Mouse (Mus musculus) kidney, embryonic 16.5 days (tissue): ENCODE measurements around the gene B4galnt4. TPM values are rescaled to one million over a fixed set of nuclear protein-coding genes. Genes with fewer than 3 reads are reported as not detected.

Experiments used
- ATAC-seq: fragments of 200-750 bp; cut with Nextera tagmentation; 2 replicates; pipeline ENCODE4 v1.8.0; 2017; ENCODE audit warnings: moderate TSS enrichment; ENCODE audit not compliant: low FRiP score, low TSS enrichment
- H3K27ac ChIP-seq: fragments of 300-500 bp; sonication (generic); 2 replicates; pipeline ENCODE4 v1.5.1; 2014; ENCODE audit warnings: low read length
- H3K27me3 ChIP-seq: fragments of 300-500 bp; sonication (generic); 2 replicates; pipeline ENCODE4 v1.6.1; 2014; ENCODE audit warnings: low read length, control low read depth, mixed read lengths; ENCODE audit not compliant: insufficient read depth
- H3K36me3 ChIP-seq: fragments of 300-500 bp; sonication (generic); 2 replicates; pipeline ENCODE4 v1.6.1; 2014; ENCODE audit warnings: low read length, control low read depth, mixed read lengths; ENCODE audit not compliant: insufficient read depth
- H3K4me1 ChIP-seq: fragments of 300-500 bp; sonication (generic); 2 replicates; pipeline ENCODE4 v1.6.1; 2014; ENCODE audit warnings: low read length, control low read depth, mixed read lengths; ENCODE audit not compliant: insufficient read depth
- H3K4me2 ChIP-seq: fragments of 300-500 bp; sonication (generic); replicated peaks from 2 replicates; pipeline ENCODE4 v1.6.1; 2014; ENCODE audit warnings: low read depth, low read length
- H3K4me3 ChIP-seq: fragments of 300-500 bp; sonication (generic); 2 replicates; pipeline ENCODE4 v1.5.1; 2014; ENCODE audit warnings: mild to moderate bottlenecking, low read length
- H3K9ac ChIP-seq: fragments of 300-500 bp; sonication (generic); replicated peaks from 2 replicates; pipeline ENCODE4 v1.6.1; 2014; ENCODE audit warnings: low read length
- H3K9me3 ChIP-seq: fragments of 300-500 bp; sonication (generic); 2 replicates; pipeline ENCODE4 v1.6.1; 2016; ENCODE audit warnings: low read length, control low read depth
- WGBS: fragments of 180-500 bp; shearing (Covaris S2); extraction: QIAGEN DNeasy Blood & Tissue Kit; methylation state at CpG from one replicate; pipeline ENCODE4 v1.1.7; 2014; 5-methylcytosine and 5-hydroxymethylcytosine counted together
- polyA plus RNA-seq: library from polyadenylated mRNA; unstranded; fragments of >200 nt; fragmentation: Nextera tagmentation; extraction: Ambion mirVana; gene quantifications from 2 replicates; pipeline ENCODE4 v1.2.1, GENCODE M21; 2015

Gene B4galnt4
- polyA plus RNA-seq, 1 experiment from 2014 or later, result 13.9 TPM

- 39% methylated on average over 4 of the region's 4 CpGs for WGBS
- Histone ChIP-seq H3K27me3 (no peaks in the 10 kb centered on the region), H3K36me3 (no peaks in the 10 kb centered on the region), H3K9me3 (no peaks in the 10 kb centered on the region), H3K4me1 (peaks cover 14% of the 10 kb centered on the region; the same call in 1 of the 2 replicates), H3K9ac (no peak overlapping the region), H3K4me2 (no peak overlapping the region), H3K27ac (no peak overlapping the region), H3K4me3 (no peak overlapping the region)
- ATAC-seq, result no peak
Measured at GRCm38 (mm10) chr7:141042539-141042938, 18.4 kb upstream of the B4galnt4 start.

- H3K9ac ChIP-seq, result 0 out of 2 replicates have a peak overlapping the region, but pooled peaks have one; percentile 5
- ATAC-seq, result peak; percentile 33; the same call in 1 of the 2 replicates
- H3K4me3 ChIP-seq, result no peak overlapping the region
Measured at GRCm38 (mm10) chr7:141046931-141047580, 13.8 kb upstream of the B4galnt4 start.

GRCm38 (mm10) chr7:141047581-141048225 is 13.2 kb upstream of the B4galnt4 start:
- H3K27ac ChIP-seq, result peak overlapping the region; percentile 95
- no peaks in the 10 kb centered on the region for H3K27me3 ChIP-seq
- peak overlapping the region; percentile 65 for H3K9ac ChIP-seq
- H3K9me3 ChIP-seq, result no peaks in the 10 kb centered on the region
- H3K4me3 ChIP-seq, result peak overlapping the region; percentile 43
- no peaks in the 10 kb centered on the region for H3K36me3 ChIP-seq
- ATAC-seq, result peak; percentile 93
- WGBS, result 5% methylated on average over 14 of the region's 19 CpGs
- H3K4me1 ChIP-seq, result peaks cover 19% of the 10 kb centered on the region; the same call in 1 of the 2 replicates
- peak overlapping the region; percentile 86 for H3K4me2 ChIP-seq

More at GRCm38 (mm10) chr7:141046931-141047580, 13.8 kb upstream of the B4galnt4 start:
- no peaks in the 10 kb centered on the region for H3K36me3 ChIP-seq
- peak overlapping the region; percentile 86 for H3K4me2 ChIP-seq
- H3K27ac ChIP-seq, result peak overlapping the region; percentile 89
- WGBS, result 55% methylated on average over 6 of the region's 6 CpGs
- no peaks in the 10 kb centered on the region for H3K9me3 ChIP-seq
- no peaks in the 10 kb centered on the region for H3K27me3 ChIP-seq
- H3K4me1 ChIP-seq, result peaks cover 19% of the 10 kb centered on the region; the same call in 1 of the 2 replicates

- Histone ChIP-seq H3K27ac (peak overlapping the region; percentile 95), H3K9me3 (no peaks in the 10 kb centered on the region), H3K4me2 (peak overlapping the region; percentile 86), H3K27me3 (no peaks in the 10 kb centered on the region), H3K4me1 (peaks cover 19% of the 10 kb centered on the region; the same call in 1 of the 2 replicates), H3K9ac (peak overlapping the region; percentile 65), H3K36me3 (no peaks in the 10 kb centered on the region), H3K4me3 (peak overlapping the region; percentile 43)
- 8% methylated on average over 21 of the region's 21 CpGs for WGBS
- peak; percentile 90 for ATAC-seq
Measured at GRCm38 (mm10) chr7:141048226-141049218, 12.4 kb upstream of the B4galnt4 start.

- no peaks in the 10 kb centered on the region for H3K27me3 ChIP-seq
- no peak overlapping the region for H3K4me2 ChIP-seq
- no peak overlapping the region for H3K4me3 ChIP-seq
- no peak overlapping the region for H3K27ac ChIP-seq
- H3K9ac ChIP-seq, result no peak overlapping the region
- 66% methylated on average over 2 of the region's 2 CpGs for WGBS
- H3K9me3 ChIP-seq, result no peaks in the 10 kb centered on the region
- ATAC-seq, result no peak
- H3K36me3 ChIP-seq, result no peaks in the 10 kb centered on the region
- peaks cover 19% of the 10 kb centered on the region; the same call in 1 of the 2 replicates for H3K4me1 ChIP-seq
Measured at GRCm38 (mm10) chr7:141049326-141049725, 11.6 kb upstream of the B4galnt4 start.

GRCm38 (mm10) chr7:141051060-141051685 is 9.7 kb upstream of the B4galnt4 start:
- Histone ChIP-seq H3K9ac (no peak overlapping the region), H3K4me2 (no peak overlapping the region), H3K9me3 (no peaks in the 10 kb centered on the region), H3K27me3 (no peaks in the 10 kb centered on the region), H3K27ac (no peak overlapping the region), H3K36me3 (no peaks in the 10 kb centered on the region), H3K4me3 (no peak overlapping the region), H3K4me1 (peaks cover 19% of the 10 kb centered on the region; the same call in 1 of the 2 replicates)
- 70% methylated on average over 17 of the region's 17 CpGs for WGBS
- no peak for ATAC-seq

GRCm38 (mm10) chr7:141052016-141052415 is 8.9 kb upstream of the B4galnt4 start:
- no peak for ATAC-seq
- Histone ChIP-seq H3K9me3 (no peaks in the 10 kb centered on the region), H3K36me3 (no peaks in the 10 kb centered on the region), H3K4me2 (no peak overlapping the region), H3K27me3 (no peaks in the 10 kb centered on the region), H3K4me1 (peaks cover 13% of the 10 kb centered on the region; the same call in 1 of the 2 replicates), H3K27ac (no peak overlapping the region), H3K9ac (no peak overlapping the region), H3K4me3 (no peak overlapping the region)
- WGBS, result 85% methylated on average over 4 of the region's 4 CpGs

GRCm38 (mm10) chr7:141052421-141052820 is 8.5 kb upstream of the B4galnt4 start:
- H3K27ac ChIP-seq, result no peak overlapping the region
- peaks cover 9% of the 10 kb centered on the region; the same call in 1 of the 2 replicates for H3K4me1 ChIP-seq
- no peaks in the 10 kb centered on the region for H3K27me3 ChIP-seq
- H3K4me3 ChIP-seq, result no peak overlapping the region
- no peak overlapping the region for H3K9ac ChIP-seq
- H3K4me2 ChIP-seq, result no peak overlapping the region
- no peaks in the 10 kb centered on the region for H3K9me3 ChIP-seq
- ATAC-seq, result no peak
- no peaks in the 10 kb centered on the region for H3K36me3 ChIP-seq
- WGBS, result 83% methylated on average over 2 of the region's 2 CpGs

GRCm38 (mm10) chr7:141055785-141056184 is 5.1 kb upstream of the B4galnt4 start:
- no peak for ATAC-seq
- no peaks in the 10 kb centered on the region for H3K36me3 ChIP-seq
- no peaks in the 10 kb centered on the region for H3K9me3 ChIP-seq
- H3K4me3 ChIP-seq, result no peak overlapping the region
- H3K4me2 ChIP-seq, result no peak overlapping the region
- peaks cover 5% of the 10 kb centered on the region; the same call in 1 of the 2 replicates for H3K4me1 ChIP-seq
- whole genome bisulfite sequencing, result 86% methylated on average over 4 of the region's 4 CpGs
- no peak overlapping the region for H3K9ac ChIP-seq
- no peak overlapping the region for H3K27ac ChIP-seq
- H3K27me3 ChIP-seq, result no peaks in the 10 kb centered on the region
